Mouse (Mus musculus) embryonic facial prominence, embryonic 14.5 days (tissue): ENCODE data around the gene Snx33. TPM values are rescaled to one million over a fixed set of nuclear protein-coding genes. Genes with fewer than 3 reads are reported as not detected.

ENCODE experiments used
- ATAC-seq: fragments of 200-750 bp; cut with Nextera tagmentation; 2 replicates; pipeline ENCODE4 v1.8.0; 2017; ENCODE audit warnings: low read depth, moderate number of reproducible peaks, moderate TSS enrichment
- DNase-seq: peaks from one replicate; pipeline ENCODE4 v3.0.0-alpha.2; 2015; ENCODE audit warnings: low spot score
- H3K27ac ChIP-seq: fragments of 300-500 bp; sonication (generic); replicated peaks from 2 replicates; pipeline ENCODE4 v1.5.1; 2014; ENCODE audit warnings: low read depth, mild to moderate bottlenecking, low read length, moderate library complexity
- H3K27me3 ChIP-seq: fragments of 300-500 bp; sonication (generic); replicated peaks from 2 replicates; pipeline ENCODE4 v1.6.1; 2014; ENCODE audit warnings: low read length; ENCODE audit not compliant: control insufficient read depth, insufficient read depth
- H3K36me3 ChIP-seq: fragments of 300-500 bp; sonication (generic); 2 replicates; pipeline ENCODE4 v1.6.1; 2014; ENCODE audit warnings: low read length, mixed read lengths; ENCODE audit not compliant: control insufficient read depth, insufficient read depth
- H3K4me1 ChIP-seq: fragments of 300-500 bp; sonication (generic); 2 replicates; pipeline ENCODE4 v1.6.1; 2014; ENCODE audit warnings: antibody characterized with exemption, low read length; ENCODE audit not compliant: control insufficient read depth, insufficient read depth
- H3K4me2 ChIP-seq: fragments of 300-500 bp; sonication (generic); 2 replicates; pipeline ENCODE4 v1.6.1; 2014; ENCODE audit warnings: low read depth, mild to moderate bottlenecking, low read length, moderate library complexity, mixed read lengths
- H3K4me3 ChIP-seq: fragments of 300-500 bp; sonication (generic); 2 replicates; pipeline ENCODE4 v1.5.1; 2014; ENCODE audit warnings: low read depth, mild to moderate bottlenecking, low read length
- H3K9ac ChIP-seq: fragments of 300-500 bp; sonication (generic); 2 replicates; pipeline ENCODE4 v1.6.1; 2014; ENCODE audit warnings: low read depth, mild to moderate bottlenecking, low read length, moderate library complexity, mixed read lengths
- H3K9me3 ChIP-seq: fragments of 300-500 bp; sonication (generic); 2 replicates; pipeline ENCODE4 v1.6.1; 2016; ENCODE audit warnings: low read length; ENCODE audit not compliant: control insufficient read depth
- WGBS: fragments of 180-500 bp; shearing (Covaris S2); extraction: QIAGEN DNeasy Blood & Tissue Kit; methylation state at CpG from one replicate; pipeline ENCODE4 v1.1.7; 2014; 5-methylcytosine and 5-hydroxymethylcytosine counted together
- polyA plus RNA-seq: library from polyadenylated mRNA; unstranded; fragments of >200 nt; fragmentation: Nextera tagmentation; extraction: Ambion mirVana; gene quantifications from 2 replicates; pipeline ENCODE4 v1.2.1, GENCODE M21; 2014

Gene Snx33
- 7.8 and 8.2 TPM in 2 replicates for polyA plus RNA-seq

DNA sequence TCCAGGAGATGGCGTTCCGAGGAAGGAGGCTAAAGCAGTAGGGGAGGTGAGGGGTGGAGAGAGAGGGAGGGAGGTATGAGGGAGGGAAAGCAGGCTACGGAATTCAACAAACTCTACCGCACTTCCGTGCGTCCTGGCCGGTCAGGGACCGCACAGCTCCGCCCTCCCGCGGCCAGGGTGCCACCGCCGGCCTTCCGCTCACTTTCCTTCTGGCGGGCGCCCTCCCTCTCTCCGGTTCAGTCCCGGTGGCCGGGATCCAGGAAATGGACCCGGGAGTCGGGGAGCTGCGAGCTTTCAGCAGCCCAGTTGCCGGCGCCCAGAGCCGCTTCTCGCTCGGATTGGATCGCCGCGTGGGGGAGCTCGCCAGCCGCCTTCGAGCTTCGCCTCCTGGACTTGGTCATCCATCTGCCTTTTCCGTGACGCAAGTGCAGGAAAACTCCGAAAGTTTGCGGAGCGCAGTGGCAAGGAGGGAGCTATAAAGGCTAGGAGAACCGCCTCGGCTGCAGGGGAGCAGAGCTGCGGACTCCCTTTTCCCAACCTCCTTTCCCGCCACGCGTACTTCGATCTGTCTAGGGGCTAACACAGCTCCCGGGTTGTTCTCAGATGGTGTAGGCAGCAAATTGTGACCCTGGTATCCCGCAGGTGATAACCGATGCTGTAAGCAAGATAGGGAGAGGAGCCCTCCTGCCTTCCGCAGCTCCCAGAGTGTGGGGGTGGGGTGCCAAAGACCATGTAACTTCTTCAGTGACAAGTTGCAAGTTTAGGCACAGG, at the start of gene Snx33:
Gene Snx33 (minus strand): TSS at position 331 of the 771 bp plus-strand sequence.
- 2% methylated on average over 39 of the region's 50 CpGs for WGBS

DNA sequence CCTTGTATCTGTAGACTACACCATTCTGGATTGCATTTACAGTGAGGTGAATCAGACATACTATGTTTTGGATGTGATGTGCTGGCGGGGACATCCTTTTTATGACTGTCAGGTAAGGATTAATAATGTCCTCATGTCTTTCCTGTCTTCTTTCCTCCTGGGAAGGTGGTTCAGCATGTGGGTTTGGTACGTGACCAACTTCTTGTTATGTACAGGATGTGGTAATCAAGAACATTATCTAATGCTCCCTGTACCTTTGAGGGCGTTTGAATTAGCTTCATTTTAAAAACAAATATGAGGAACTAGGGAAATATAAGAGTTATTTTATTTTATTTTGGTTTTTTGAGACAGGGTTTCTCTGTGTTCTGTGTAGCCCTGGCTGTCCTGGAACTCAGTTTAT, 47.0 kb upstream of the Snx33 start:
- ATAC-seq, result no peak
- 78% methylated on average over 3 of the region's 3 CpGs for WGBS
- Histone ChIP-seq H3K27ac (no peak overlapping the region), H3K27me3 (no peaks in the 10 kb centered on the region), H3K4me1 (no peaks in the 10 kb centered on the region), H3K36me3 (peaks cover 28% of the 10 kb centered on the region), H3K9ac (no peak overlapping the region), H3K4me2 (no peak overlapping the region), H3K4me3 (no peak overlapping the region), H3K9me3 (no peaks in the 10 kb centered on the region)
- no peak for DNase-seq

More for the DNA sequence above, at the start of gene Snx33:
- Histone ChIP-seq H3K4me3 (peak within 1 kb of the TSS; percentile 74), H3K27me3 (no peaks in the 10 kb centered on the region), H3K9me3 (no peaks in the 10 kb centered on the region), H3K36me3 (peaks cover 9% of the 10 kb centered on the region; the same call in 1 of the 2 replicates), H3K4me2 (peak within 1 kb of the TSS; percentile 93), H3K4me1 (peaks cover 38% of the 10 kb centered on the region), H3K9ac (peak within 1 kb of the TSS; percentile 82), H3K27ac (peak within 1 kb of the TSS; percentile 97)
- DNase-seq, result peak; percentile 95
- ATAC-seq, result peak; percentile 90

DNA sequence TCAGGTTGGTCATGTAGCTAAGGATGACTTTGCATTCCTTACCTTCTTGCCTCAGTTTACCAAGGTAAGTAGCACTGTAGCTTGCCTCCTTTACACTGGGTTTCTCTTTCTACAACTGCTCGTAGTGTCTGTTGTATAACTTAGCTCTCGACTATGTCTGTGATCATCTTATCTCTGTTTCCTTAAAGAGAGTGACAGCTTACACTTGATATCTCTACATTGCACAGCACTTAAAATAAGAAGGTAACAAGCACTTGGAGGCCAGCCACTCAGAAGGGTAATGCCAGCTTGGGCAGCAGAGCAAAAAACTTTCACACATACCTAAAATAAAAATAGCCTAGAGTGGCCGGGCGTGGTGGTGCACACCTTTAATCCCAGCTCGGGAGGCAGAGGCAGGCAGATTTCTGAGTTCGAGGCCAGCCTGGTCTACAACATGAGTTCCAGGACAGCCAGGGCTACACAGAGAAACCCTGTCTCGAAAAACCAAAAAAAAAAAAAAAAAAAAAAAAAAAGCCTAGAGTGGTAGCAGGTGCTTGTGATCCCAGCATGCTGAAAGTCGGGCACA, 45.9 kb upstream of the Snx33 start:
- Histone ChIP-seq H3K4me2 (no peak overlapping the region), H3K27me3 (no peaks in the 10 kb centered on the region), H3K9me3 (no peaks in the 10 kb centered on the region), H3K36me3 (peaks cover 22% of the 10 kb centered on the region), H3K4me3 (no peak overlapping the region), H3K4me1 (no peaks in the 10 kb centered on the region), H3K27ac (no peak overlapping the region), H3K9ac (no peak overlapping the region)
- WGBS, result 85% methylated on average over 7 of the region's 8 CpGs
- no peak for ATAC-seq
- no peak for DNase-seq

DNA sequence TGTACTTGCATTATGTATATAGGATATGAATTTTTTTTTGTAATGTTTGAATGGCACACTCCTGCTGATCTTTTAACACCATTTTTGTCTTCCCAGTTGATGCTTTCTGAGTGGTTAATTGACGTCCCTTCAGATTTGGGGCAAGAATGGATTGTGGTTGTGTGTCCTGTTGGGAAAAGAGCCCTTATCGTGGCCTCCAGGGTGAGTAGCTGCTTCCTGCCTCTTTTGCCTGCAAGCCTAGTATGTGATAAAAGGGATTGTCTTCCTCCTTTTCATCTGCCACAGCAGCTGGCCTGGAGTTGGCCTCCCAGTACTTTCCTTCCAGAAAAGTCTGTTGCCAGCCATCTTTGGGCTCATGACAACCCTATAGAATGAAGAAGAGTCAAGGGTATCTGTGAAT, 42.0 kb upstream of the Snx33 start:
- no peak for DNase-seq

DNA sequence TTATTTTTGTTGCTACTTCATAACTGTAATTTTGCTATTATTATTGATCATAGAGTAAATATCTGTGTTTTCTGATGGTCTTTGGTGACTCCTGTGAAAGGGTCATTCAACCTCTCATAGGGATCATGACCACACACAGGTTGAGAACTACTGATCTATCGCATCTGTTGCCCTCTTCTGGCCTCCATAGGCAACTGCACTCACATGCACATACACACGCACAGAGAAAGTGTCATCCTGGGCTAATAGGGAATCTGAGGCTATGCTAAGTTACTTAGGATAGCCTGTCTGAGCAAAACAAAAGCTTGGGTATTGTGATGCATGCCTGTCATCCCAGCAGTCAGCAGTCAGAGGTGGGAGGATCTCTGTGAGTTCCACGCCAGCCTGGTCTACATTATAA, 33.4 kb upstream of the Snx33 start:
- H3K9ac ChIP-seq, result no peak overlapping the region
- DNase-seq, result no peak
- H3K36me3 ChIP-seq, result peaks cover 41% of the 10 kb centered on the region
- H3K4me3 ChIP-seq, result no peak overlapping the region
- 94% methylated on average over 3 of the region's 3 CpGs for WGBS
- ATAC-seq, result no peak
- H3K9me3 ChIP-seq, result 0 out of 2 replicates have a peak, but pooled peaks cover 3% of the 10 kb centered on the region
- no peaks in the 10 kb centered on the region for H3K27me3 ChIP-seq
- no peak overlapping the region for H3K4me2 ChIP-seq
- no peak overlapping the region for H3K27ac ChIP-seq
- H3K4me1 ChIP-seq, result no peaks in the 10 kb centered on the region

More for the DNA sequence above, 42.0 kb upstream of the Snx33 start:
- H3K4me1 ChIP-seq, result no peaks in the 10 kb centered on the region
- H3K27me3 ChIP-seq, result no peaks in the 10 kb centered on the region
- 75% methylated on average over 2 of the region's 2 CpGs for WGBS
- H3K4me3 ChIP-seq, result no peak overlapping the region
- peaks cover 22% of the 10 kb centered on the region for H3K36me3 ChIP-seq
- H3K9ac ChIP-seq, result no peak overlapping the region
- no peak for ATAC-seq
- no peak overlapping the region for H3K4me2 ChIP-seq
- no peak overlapping the region for H3K27ac ChIP-seq
- no peaks in the 10 kb centered on the region for H3K9me3 ChIP-seq

DNA sequence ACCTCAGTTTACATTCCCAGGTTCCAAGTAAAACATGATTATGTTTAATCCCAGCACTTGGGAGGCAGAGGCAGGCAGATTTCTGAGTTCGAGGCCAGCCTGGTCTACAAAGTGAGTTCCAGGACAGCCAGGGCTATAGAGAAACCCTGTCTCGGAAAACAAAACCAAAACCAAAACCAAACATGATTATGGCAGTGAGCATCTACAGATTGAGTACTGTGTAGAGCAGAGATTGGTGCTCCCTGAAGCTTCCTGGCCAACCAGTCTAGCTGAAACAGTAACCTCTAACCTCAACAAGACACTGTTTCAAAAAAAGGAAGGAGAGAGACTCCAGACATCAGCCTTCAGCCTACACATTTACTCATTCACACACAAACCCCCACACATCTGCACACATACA, 30.5 kb upstream of the Snx33 start:
- H3K9ac ChIP-seq, result no peak overlapping the region
- no peak overlapping the region for H3K27ac ChIP-seq
- peaks cover 32% of the 10 kb centered on the region for H3K36me3 ChIP-seq
- 0 out of 2 replicates have a peak, but pooled peaks cover 3% of the 10 kb centered on the region for H3K9me3 ChIP-seq
- WGBS, result 90% methylated on average over 2 of the region's 2 CpGs
- no peak overlapping the region for H3K4me3 ChIP-seq
- no peak for DNase-seq
- ATAC-seq, result no peak
- no peaks in the 10 kb centered on the region for H3K4me1 ChIP-seq
- no peak overlapping the region for H3K4me2 ChIP-seq
- no peaks in the 10 kb centered on the region for H3K27me3 ChIP-seq

DNA sequence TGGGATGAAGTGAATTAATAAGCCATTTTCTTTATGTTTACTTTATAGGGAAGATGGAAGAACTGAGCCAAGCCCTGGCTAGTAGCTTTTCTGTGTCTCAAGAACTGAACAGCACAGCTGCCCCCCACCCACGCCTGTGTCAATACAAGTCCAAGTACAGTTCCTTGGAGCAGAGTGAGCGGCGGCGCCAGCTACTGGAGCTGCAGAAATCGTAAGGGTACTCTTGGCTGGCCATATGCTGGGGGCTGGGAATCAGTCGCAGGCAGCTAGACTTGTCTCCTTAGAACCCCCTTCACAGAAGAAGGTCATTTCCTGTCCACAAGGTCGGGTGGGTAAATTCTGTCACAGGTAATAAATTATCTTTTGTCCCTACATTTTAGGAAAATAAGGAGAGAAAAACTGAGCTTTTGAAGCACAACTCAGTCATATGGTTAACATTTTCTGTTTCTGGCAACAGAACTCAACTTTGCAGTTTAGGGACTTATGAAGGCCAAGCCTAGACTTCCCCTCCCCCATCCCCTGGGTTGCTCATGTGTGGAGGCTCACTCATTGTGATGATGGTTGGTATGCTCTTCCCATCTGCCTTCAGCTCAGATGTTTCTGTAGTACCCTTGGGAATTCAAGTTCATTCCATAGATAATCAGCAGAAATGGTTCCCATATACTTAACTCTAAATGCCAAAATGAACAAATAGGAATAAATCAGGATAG, 28.9 kb upstream of the Snx33 start:
- H3K4me1 ChIP-seq, result no peaks in the 10 kb centered on the region
- no peak for ATAC-seq
- H3K9ac ChIP-seq, result no peak overlapping the region
- H3K9me3 ChIP-seq, result 0 out of 2 replicates have a peak, but pooled peaks cover 3% of the 10 kb centered on the region
- peak; percentile 66 for DNase-seq
- H3K4me2 ChIP-seq, result no peak overlapping the region
- H3K4me3 ChIP-seq, result no peak overlapping the region
- H3K27me3 ChIP-seq, result no peaks in the 10 kb centered on the region
- WGBS, result 72% methylated on average over 7 of the region's 7 CpGs
- H3K27ac ChIP-seq, result no peak overlapping the region; the same call in 1 of the 2 replicates
- peaks cover 23% of the 10 kb centered on the region for H3K36me3 ChIP-seq

DNA sequence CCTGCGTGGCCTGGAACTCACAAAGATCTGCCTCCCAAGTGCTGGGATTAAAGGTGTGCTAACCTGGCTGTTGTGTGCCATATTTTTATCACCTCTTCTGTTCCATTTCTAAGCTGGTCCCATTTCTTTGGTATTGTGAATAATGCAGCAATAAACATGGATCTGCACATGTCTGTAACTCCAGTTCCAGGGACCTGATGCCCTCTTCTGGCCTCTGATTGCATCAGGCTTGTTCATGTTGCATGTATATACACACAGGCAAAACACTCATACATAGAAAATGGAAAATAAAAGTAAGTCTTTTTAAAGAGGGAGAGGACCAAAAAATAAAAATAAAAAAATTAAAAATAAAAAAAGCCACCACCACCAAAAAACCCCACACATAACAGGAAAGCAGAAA, 25.4 kb upstream of the Snx33 start:
- WGBS, result 93% methylated on average over 1 of the region's 1 CpGs
- Histone ChIP-seq H3K4me1 (peaks cover 3% of the 10 kb centered on the region), H3K9ac (no peak overlapping the region), H3K9me3 (no peaks in the 10 kb centered on the region), H3K4me3 (no peak overlapping the region), H3K27ac (no peak overlapping the region), H3K36me3 (peaks cover 5% of the 10 kb centered on the region; the same call in 1 of the 2 replicates), H3K4me2 (no peak overlapping the region), H3K27me3 (no peaks in the 10 kb centered on the region)
- DNase-seq (no peak), ATAC-seq (no peak)
